18 mouse cellular contexts compared by ENCODE assay signal in the genomic region with DNA sequence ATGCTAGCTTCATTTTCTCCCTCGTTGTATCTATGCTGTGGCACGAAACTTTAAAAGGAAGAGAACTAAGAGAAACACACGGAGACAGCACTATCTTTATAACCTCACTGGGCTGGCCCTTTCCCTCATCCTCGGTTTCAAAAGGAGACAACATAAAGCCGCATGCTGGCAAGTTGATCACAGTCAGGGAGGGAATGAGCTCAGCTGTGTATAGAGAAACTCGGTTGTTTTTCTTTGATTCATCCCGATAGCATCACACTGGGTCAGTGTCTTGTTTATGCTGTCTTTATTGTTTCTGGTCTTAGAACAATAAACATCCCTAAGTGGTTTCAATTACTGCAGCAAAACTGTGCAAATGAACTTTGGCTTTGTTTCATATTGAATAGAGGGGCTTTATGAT.
A peak's percentile ranks its signal among the peaks of the same experiment; 100 is the strongest.
DNase-seq lines count a peak whose midpoint lies in the region; ATAC-seq and TF ChIP-seq lines count a peak whose summit lies in the region.
"Had no signal": no experiment of that assay in that cellular context is flagged by ENCODE, and none has a peak within 500 bp of the region (broad histone marks: within the 10 kb centered on the region; RNA-seq: fewer than 3 reads in every experiment).

No protein-coding gene starts in this region.

- H3K27me3 ChIP-seq in stomach, embryonic 14.5 days (ENCODE audit: control insufficient read depth, insufficient read depth, low read length), result no peaks in the 10 kb centered on the region
- no peaks in the 10 kb centered on the region for H3K27me3 ChIP-seq in stomach, postnatal 0 days (ENCODE audit: control insufficient read depth, insufficient read depth, low read length)
- H3K27me3 ChIP-seq: kidney, embryonic 15.5 days; limb, embryonic 12.5 days had no signal

- peaks cover 2% of the 10 kb centered on the region; the same call in 1 of the 2 replicates for H3K4me1 ChIP-seq in stomach, embryonic 14.5 days (ENCODE audit: control insufficient read depth, insufficient read depth, low read length)
- H3K4me1 ChIP-seq in stomach, postnatal 0 days (replicated peaks; ENCODE audit: control insufficient read depth, insufficient read depth), result no peaks in the 10 kb centered on the region
- H3K4me1 ChIP-seq: kidney, embryonic 15.5 days; limb, embryonic 12.5 days had no signal

- H3K36me3 ChIP-seq in stomach, embryonic 14.5 days (ENCODE audit: control insufficient read depth, insufficient read depth, low read length), result no peaks in the 10 kb centered on the region
- no peaks in the 10 kb centered on the region for H3K36me3 ChIP-seq in stomach, postnatal 0 days (ENCODE audit: control insufficient read depth, insufficient read depth, low read length)
- H3K36me3 ChIP-seq: kidney, embryonic 15.5 days; limb, embryonic 12.5 days had no signal

- ATAC-seq in stomach, embryonic 14.5 days (ENCODE audit: insufficient number of reproducible peaks, insufficient read depth, low FRiP score, low read depth), result no peak; the same call in 1 of the 2 replicates
- no peak; the same call in 1 of the 2 replicates for ATAC-seq in stomach, postnatal 0 days (ENCODE audit: low FRiP score, low TSS enrichment)
- ATAC-seq: forebrain, embryonic 16.5 days; inflammation-experienced regulatory T-cells, adult 6 months had no signal

- no peak for TF ChIP-seq CTCF in layer of hippocampus, adult 2 months (conservative IDR thresholded peaks at IDR 0.05)
- no peak for TF ChIP-seq CTCF in stomach, postnatal 0 days (IDR thresholded peaks at IDR 0.05; ENCODE audit: low read depth)

- H3K27ac ChIP-seq in layer of hippocampus, adult 2 months, result no peak overlapping the region
- peak overlapping the region; percentile 36; the same call in 1 of the 2 replicates for H3K27ac ChIP-seq in stomach, embryonic 14.5 days (ENCODE audit: low read length)
- H3K27ac ChIP-seq in stomach, postnatal 0 days (replicated peaks), result no peak overlapping the region
- H3K27ac ChIP-seq: kidney, embryonic 15.5 days; limb, embryonic 12.5 days; liver, embryonic 14.5 days had no signal

- no peak overlapping the region for H3K4me2 ChIP-seq in stomach, embryonic 14.5 days (replicated peaks; ENCODE audit: low read depth, low read length)
- H3K4me2 ChIP-seq in stomach, postnatal 0 days (replicated peaks; ENCODE audit: low read depth), result no peak overlapping the region
- H3K4me2 ChIP-seq: kidney, embryonic 15.5 days; limb, embryonic 12.5 days had no signal

- DNase-seq in layer of hippocampus, adult 2 months (ENCODE audit: low spot score in 2 of 2), result no peak
- DNase-seq in layer of hippocampus, adult 11-12 months (ENCODE audit: low spot score), result no peak
- no peak for DNase-seq in stomach, postnatal 0 days (ENCODE audit: low spot score)
- peak; percentile 3 for DNase-seq in lung, postnatal 10 days
- no peak for DNase-seq in adrenal gland, postnatal 10 days
- no peak for DNase-seq in thymus, postnatal 14 days
- DNase-seq: cerebellum, postnatal 14 days; embryo, embryonic 11 days; heart, adult 11 months; heart, postnatal 4 days; midbrain, embryonic 14.5 days; thymus, postnatal 4 days had no signal

- no peak overlapping the region for H3K9ac ChIP-seq in stomach, embryonic 14.5 days (replicated peaks; ENCODE audit: low read depth, low read length)
- no peak overlapping the region for H3K9ac ChIP-seq in stomach, postnatal 0 days (ENCODE audit: low read length)
- H3K9ac ChIP-seq: kidney, embryonic 15.5 days; limb, embryonic 12.5 days; liver, embryonic 14.5 days had no signal

- no peak for TF ChIP-seq EP300 in stomach, postnatal 0 days (optimal IDR thresholded peaks at IDR 0.05)

- 27% methylated on average over 7 of the region's 7 CpGs for WGBS in stomach, embryonic 14.5 days
- 33% methylated on average over 7 of the region's 7 CpGs for WGBS in stomach, postnatal 0 days

- peak overlapping the region; percentile 13; the same call in 1 of the 2 replicates for H3K4me3 ChIP-seq in layer of hippocampus, adult 2 months
- H3K4me3 ChIP-seq in stomach, embryonic 14.5 days (ENCODE audit: low read depth, low read length), result no peak overlapping the region
- H3K4me3 ChIP-seq in stomach, postnatal 0 days (ENCODE audit: low read depth, low read length), result no peak overlapping the region
- H3K4me3 ChIP-seq: kidney, embryonic 15.5 days; limb, embryonic 12.5 days had no signal

- H3K9me3 ChIP-seq in stomach, embryonic 14.5 days (ENCODE audit: control insufficient read depth, low read depth, low read length), result no peaks in the 10 kb centered on the region
- no peaks in the 10 kb centered on the region for H3K9me3 ChIP-seq in stomach, postnatal 0 days (ENCODE audit: control insufficient read depth, low read length)
- H3K9me3 ChIP-seq: kidney, embryonic 15.5 days; limb, embryonic 12.5 days had no signal
